Mouse (Mus musculus) monocyte, adult 5-6 weeks (primary cell): ENCODE measurements around the gene Mamdc2. TPM values are rescaled to one million over a fixed set of nuclear protein-coding genes. Genes with fewer than 3 reads are reported as not detected.

Experiments used
- ATAC-seq: fragments of 153-309, 156-312 bp; replicated peaks from 2 replicates; pipeline ENCODE4 v1.8.0; 2017; ENCODE audit warnings: mild to moderate bottlenecking; ENCODE audit not compliant: low TSS enrichment, insufficient number of reproducible peaks, severe bottlenecking, poor library complexity, low FRiP score
- total RNA-seq: library from RNA; stranded (forward); fragments of 200-1000, 200-491, 200-594 nt; gene quantifications from 3 replicates; pipeline ENCODE4 v1.2.3, GENCODE M21; 2017

Gene Mamdc2
- total RNA-seq, 1 experiment from 2014 or later: not detected

GRCm38 (mm10) chr19:23447221-23447987 is 838 bp downstream of the Mamdc2 start:
- no peak for ATAC-seq

- ATAC-seq: no peak
Measured at GRCm38 (mm10) chr19:23444910-23445845, 3.1 kb downstream of the Mamdc2 start.

GRCm38 (mm10) chr19:23435731-23436130 is 12.5 kb downstream of the Mamdc2 start:
- ATAC-seq: no peak

- no peak for ATAC-seq
Measured at GRCm38 (mm10) chr19:23434433-23434832, 13.8 kb downstream of the Mamdc2 start.

- ATAC-seq: no peak
Measured at GRCm38 (mm10) chr19:23417668-23418067, 30.6 kb downstream of the Mamdc2 start.

GRCm38 (mm10) chr19:23410800-23411199 is 37.4 kb downstream of the Mamdc2 start:
- ATAC-seq: no peak

GRCm38 (mm10) chr19:23410328-23410727 is 37.9 kb downstream of the Mamdc2 start:
- no peak for ATAC-seq

GRCm38 (mm10) chr19:23401469-23402135 is 46.6 kb downstream of the Mamdc2 start:
- ATAC-seq: no peak

GRCm38 (mm10) chr19:23400485-23400884 is 47.8 kb downstream of the Mamdc2 start:
- no peak for ATAC-seq

- ATAC-seq: no peak
Measured at GRCm38 (mm10) chr19:23395956-23396355, 52.3 kb downstream of the Mamdc2 start.

- no peak for ATAC-seq
Measured at GRCm38 (mm10) chr19:23394597-23394996, 53.6 kb downstream of the Mamdc2 start.

GRCm38 (mm10) chr19:23388862-23389272 is 59.4 kb downstream of the Mamdc2 start:
- 0 out of 2 replicates have a peak, but pooled peaks have one; percentile 22 for ATAC-seq

- ATAC-seq: peak; percentile 75
Measured at GRCm38 (mm10) chr19:23388083-23388861, 60.0 kb downstream of the Mamdc2 start.

- ATAC-seq: no peak
Measured at GRCm38 (mm10) chr19:23382396-23382795, 65.8 kb downstream of the Mamdc2 start.

GRCm38 (mm10) chr19:23380968-23381367 is 67.3 kb downstream of the Mamdc2 start:
- ATAC-seq: no peak

- no peak for ATAC-seq
Measured at GRCm38 (mm10) chr19:23379752-23380504, 68.3 kb downstream of the Mamdc2 start.

- ATAC-seq: no peak
Measured at GRCm38 (mm10) chr19:23376536-23377201, 71.6 kb downstream of the Mamdc2 start.
